Mouse (Mus musculus): ENCODE measurements around the gene Gpr165. TPM values are rescaled to one million over a fixed set of nuclear protein-coding genes. Genes with fewer than 3 reads are reported as not detected.

Gpr165 gene
- polyA plus RNA-seq (2012; rRNA removed), result 0.05 and 0.06 TPM in 2 replicates

- H3K27ac ChIP-seq (ENCODE audit: insufficient read depth, low read depth, low read length), result no peak within 1 kb of the TSS
- H3K4me3 ChIP-seq (ENCODE audit: insufficient read depth, low read depth, low read length), result 0 out of 2 replicates have a peak within 1 kb of the TSS, but pooled peaks have one; percentile 10
- no peaks in the 10 kb centered on the region for H3K27me3 ChIP-seq (replicated peaks; ENCODE audit: control insufficient read depth, insufficient read depth, low read length)
- H3K36me3 ChIP-seq (ENCODE audit: control insufficient read depth, insufficient read depth, low read length), result no peaks in the 10 kb centered on the region
- 4% methylated on average over 16 of the region's 16 CpGs for WGBS
- TF ChIP-seq POLR2A (IDR thresholded peaks at IDR 0.05; ENCODE audit: low read depth, low read length) (no peak), CTCF (conservative IDR thresholded peaks at IDR 0.05; ENCODE audit: insufficient read depth, insufficient read length, low read depth, low read length) (no peak)
- H3K4me1 ChIP-seq (ENCODE audit: control insufficient read depth, insufficient read depth, low read length), result no peaks in the 10 kb centered on the region
- no peak for DNase-seq
These were observed at the start of gene Gpr165 for GRCm38 (mm10) chrX:96712907-96713774. Gene Gpr165, plus strand, starts transcription at chrX:96713441.

- H3K4me1 ChIP-seq (ENCODE audit: control insufficient read depth, insufficient read depth, low read length), result no peaks in the 10 kb centered on the region
- no peaks in the 10 kb centered on the region for H3K27me3 ChIP-seq (replicated peaks; ENCODE audit: control insufficient read depth, insufficient read depth, low read length)
- no peak for DNase-seq
- TF ChIP-seq POLR2A (IDR thresholded peaks at IDR 0.05; ENCODE audit: low read depth, low read length), result no peak
- no peak overlapping the region for H3K4me3 ChIP-seq (ENCODE audit: insufficient read depth, low read depth, low read length)
- H3K36me3 ChIP-seq (ENCODE audit: control insufficient read depth, insufficient read depth, low read length), result no peaks in the 10 kb centered on the region
- WGBS, result 30% methylated on average over 1 of the region's 1 CpGs
- H3K27ac ChIP-seq (ENCODE audit: insufficient read depth, low read depth, low read length), result no peak overlapping the region
These were observed 38.4 kb upstream of the Gpr165 start for GRCm38 (mm10) chrX:96674871-96675270.
